Mouse (Mus musculus): ENCODE data around the gene Glt1d1. TPM values are rescaled to one million over a fixed set of nuclear protein-coding genes. Genes with fewer than 3 reads are reported as not detected.

Glt1d1 gene
- total RNA-seq (2017), result 0.35 and 0.74 TPM in 2 replicates

DNA sequence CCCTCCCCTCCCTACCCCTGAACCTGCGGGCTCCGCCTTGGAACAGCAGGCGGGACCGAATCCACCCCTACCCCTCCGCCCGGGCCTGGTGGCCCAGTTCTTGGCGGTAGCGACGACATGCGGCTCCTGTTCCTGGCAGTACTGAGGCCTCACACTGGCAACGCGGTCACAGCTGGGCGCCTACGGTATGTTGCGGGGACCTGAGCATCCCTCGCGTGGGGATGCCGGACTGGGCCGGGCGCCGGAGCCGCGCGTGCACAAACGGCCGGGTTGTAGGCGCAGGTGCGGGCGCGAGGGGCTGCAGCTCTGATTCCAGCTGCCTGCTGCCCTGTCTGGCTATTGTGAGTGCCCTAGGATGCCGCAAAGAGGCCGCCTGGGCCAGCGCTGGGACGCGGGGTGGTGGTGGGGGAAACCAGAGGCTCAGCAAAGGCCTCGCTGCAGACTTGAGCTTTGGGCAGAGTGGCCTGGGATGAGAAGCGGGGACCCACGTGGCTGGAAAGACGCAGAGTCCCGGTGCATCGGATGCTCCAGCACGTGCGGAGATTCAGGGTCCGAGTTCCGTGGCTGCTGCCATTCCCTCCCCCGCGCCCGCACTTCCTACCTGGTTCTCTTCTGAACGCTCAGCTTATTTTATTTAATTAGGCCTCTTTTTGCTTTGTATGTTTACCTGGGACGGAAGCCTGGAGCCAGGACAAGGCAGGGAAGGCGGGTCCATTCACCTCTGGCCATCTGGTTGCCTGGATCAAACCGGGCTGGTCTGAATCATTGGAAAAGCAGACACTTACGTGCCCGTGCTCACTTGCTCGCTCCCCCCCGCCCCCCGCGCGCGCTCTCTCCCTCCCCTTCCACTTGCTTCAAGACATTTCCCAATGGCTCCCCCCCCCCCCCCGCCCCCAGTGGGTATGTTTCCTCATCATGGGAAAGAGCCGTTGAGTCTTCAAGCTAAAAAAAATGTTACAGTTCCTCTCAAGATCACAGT lies at the start of gene Glt1d1, which contains the start of gene Slc15a4:
TSS of gene Glt1d1 (plus strand) at position 96 of the 979 bp plus-strand sequence.
TSS of gene Slc15a4 (minus strand) at position 731 of the 979 bp plus-strand sequence.
- ATAC-seq (ENCODE audit: extremely low read depth, insufficient number of reproducible peaks, low FRiP score, poor library complexity, severe bottlenecking), result peak; percentile 49; the same call in 1 of the 2 replicates

GRCm38 (mm10) chr5:127583658-127584057 lies 48.4 kb upstream of the Glt1d1 start:
- ATAC-seq (ENCODE audit: extremely low read depth, insufficient number of reproducible peaks, low FRiP score, poor library complexity, severe bottlenecking), result no peak

DNA sequence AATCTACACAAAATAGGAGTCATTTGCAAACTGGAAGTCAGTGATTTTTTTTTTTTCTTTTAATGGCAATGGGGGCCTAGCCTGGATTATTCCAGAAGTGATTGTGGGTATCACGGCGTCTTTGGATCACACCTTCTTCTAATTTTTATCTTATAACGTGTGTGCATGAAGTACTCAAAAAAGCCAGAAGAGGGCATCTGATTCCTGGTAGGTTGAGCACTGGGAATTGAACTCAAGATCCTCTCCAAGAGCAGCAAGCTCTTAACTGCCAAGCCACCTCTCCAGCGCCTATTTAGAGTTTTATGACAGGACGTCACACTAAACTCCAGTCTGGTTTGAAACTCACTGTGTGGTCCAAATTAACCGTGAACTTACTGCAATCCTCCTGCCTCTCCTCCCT lies 44.2 kb upstream of the Glt1d1 start:
- ATAC-seq (ENCODE audit: extremely low read depth, insufficient number of reproducible peaks, low FRiP score, poor library complexity, severe bottlenecking), result no peak

GRCm38 (mm10) chr5:127592406-127592805 lies 39.7 kb upstream of the Glt1d1 start:
- ATAC-seq (ENCODE audit: extremely low read depth, insufficient number of reproducible peaks, low FRiP score, poor library complexity, severe bottlenecking), result no peak; the same call in 1 of the 2 replicates

GRCm38 (mm10) chr5:127592854-127593253 lies 39.2 kb upstream of the Glt1d1 start:
- no peak for ATAC-seq (ENCODE audit: extremely low read depth, insufficient number of reproducible peaks, low FRiP score, poor library complexity, severe bottlenecking)

GRCm38 (mm10) chr5:127595676-127596075 lies 36.4 kb upstream of the Glt1d1 start:
- ATAC-seq (ENCODE audit: extremely low read depth, insufficient number of reproducible peaks, low FRiP score, poor library complexity, severe bottlenecking), result no peak

- no peak for ATAC-seq (ENCODE audit: extremely low read depth, insufficient number of reproducible peaks, low FRiP score, poor library complexity, severe bottlenecking)
These were observed 35.2 kb upstream of the Glt1d1 start for GRCm38 (mm10) chr5:127596862-127597261.

- no peak for ATAC-seq (ENCODE audit: extremely low read depth, insufficient number of reproducible peaks, low FRiP score, poor library complexity, severe bottlenecking)
These were observed 29.1 kb upstream of the Glt1d1 start for GRCm38 (mm10) chr5:127602996-127603395.

DNA sequence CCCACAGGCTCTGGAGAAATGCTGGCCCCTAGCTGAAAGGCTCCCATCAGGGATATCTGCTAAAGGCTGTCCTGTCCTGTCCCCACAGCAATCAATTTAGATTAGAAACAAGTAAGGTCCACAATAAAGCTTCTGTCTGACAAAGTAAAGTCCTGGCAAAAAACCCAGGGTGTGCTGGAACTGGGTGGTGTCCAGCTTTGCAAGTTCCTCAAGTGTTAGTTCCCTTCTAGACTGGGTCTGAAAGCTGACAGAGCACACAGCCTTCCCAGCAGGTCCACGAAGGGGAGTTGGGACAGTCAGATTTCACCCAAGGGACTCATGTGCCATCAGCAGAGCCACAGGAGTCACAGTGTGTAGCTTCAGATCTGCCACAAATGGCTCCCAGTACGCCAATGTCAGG lies 24.6 kb upstream of the Glt1d1 start:
- ATAC-seq (ENCODE audit: extremely low read depth, insufficient number of reproducible peaks, low FRiP score, poor library complexity, severe bottlenecking), result no peak

DNA sequence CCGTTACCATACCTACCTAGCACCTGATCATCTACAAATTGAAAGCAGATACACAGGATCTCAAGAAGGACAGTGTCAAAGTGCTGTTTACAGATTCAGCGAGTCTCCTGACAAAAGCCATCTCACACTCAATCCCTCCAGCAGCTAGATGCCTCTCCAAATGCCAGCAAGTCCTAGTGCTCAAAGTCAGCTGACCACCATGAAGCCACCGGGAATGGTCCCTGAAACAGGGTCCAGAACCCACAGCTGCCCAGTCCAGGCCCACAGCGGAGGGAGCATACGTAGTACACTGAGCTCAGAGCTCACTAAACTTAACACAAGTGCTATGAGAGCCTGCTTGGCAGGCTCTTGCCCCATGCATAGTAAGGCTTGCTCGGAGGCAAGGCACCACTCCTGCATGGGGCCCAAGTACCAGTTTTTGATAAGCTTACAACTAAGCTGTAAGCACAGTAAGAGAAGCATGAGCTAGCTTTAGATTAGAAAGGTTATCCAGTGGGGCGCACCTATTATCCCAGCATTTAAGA lies 22.8 kb upstream of the Glt1d1 start:
- ATAC-seq (ENCODE audit: extremely low read depth, insufficient number of reproducible peaks, low FRiP score, poor library complexity, severe bottlenecking), result no peak

DNA sequence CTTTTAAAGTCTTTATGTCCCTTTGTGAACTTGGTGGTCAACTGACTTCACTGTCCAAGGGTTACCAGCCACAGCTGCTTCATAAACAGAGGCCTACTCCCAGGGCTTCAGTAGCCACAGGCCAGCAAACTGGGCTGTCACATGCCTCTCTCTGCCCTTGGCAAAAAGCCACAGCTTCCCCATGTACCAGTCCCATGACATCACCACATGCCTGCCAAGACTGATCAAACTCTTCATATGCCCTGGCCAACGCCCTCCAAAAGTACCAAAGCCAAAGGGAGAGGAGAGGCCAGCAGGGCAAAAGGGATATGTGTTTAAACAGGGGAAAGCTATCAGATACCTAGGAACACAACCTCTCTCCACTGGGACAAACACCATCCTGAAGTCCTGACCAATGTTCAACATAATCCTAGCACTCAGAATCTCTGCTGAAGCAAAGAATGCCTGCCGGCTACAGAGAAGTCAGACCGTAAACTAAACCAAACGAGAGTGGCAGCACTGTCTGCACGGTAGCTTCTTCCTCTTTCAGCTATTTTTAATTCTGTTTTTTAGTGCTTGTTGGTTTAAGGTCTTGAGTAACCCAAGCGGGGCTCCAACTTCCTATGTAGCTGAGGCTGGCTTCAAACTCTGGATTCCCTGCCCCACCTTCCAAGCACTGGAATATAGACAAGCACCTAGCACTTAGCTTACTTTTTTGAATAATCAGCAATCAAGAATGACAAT lies 21.1 kb upstream of the Glt1d1 start:
- peak; percentile 66 for ATAC-seq (ENCODE audit: extremely low read depth, insufficient number of reproducible peaks, low FRiP score, poor library complexity, severe bottlenecking)

GRCm38 (mm10) chr5:127611881-127612280 lies 20.2 kb upstream of the Glt1d1 start:
- ATAC-seq (ENCODE audit: extremely low read depth, insufficient number of reproducible peaks, low FRiP score, poor library complexity, severe bottlenecking), result peak; percentile 42

DNA sequence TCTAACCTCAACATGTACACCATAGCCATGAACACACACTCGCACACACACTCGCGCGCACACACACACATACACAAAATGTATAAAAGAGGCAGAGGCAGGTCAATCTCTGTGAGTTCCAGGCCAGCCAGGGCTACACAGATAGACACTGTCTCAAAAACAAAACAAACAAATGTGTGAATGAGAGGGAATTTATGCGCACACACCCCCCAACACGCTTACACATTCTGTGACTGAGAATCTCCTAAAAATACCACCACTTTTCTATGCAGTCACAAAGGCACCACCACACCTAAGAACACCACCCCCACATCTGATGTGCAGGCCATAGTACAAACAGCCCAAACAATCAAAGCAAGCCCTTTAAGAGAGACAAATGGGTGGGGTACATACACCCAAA lies 19.7 kb upstream of the Glt1d1 start:
- no peak for ATAC-seq (ENCODE audit: extremely low read depth, insufficient number of reproducible peaks, low FRiP score, poor library complexity, severe bottlenecking)

DNA sequence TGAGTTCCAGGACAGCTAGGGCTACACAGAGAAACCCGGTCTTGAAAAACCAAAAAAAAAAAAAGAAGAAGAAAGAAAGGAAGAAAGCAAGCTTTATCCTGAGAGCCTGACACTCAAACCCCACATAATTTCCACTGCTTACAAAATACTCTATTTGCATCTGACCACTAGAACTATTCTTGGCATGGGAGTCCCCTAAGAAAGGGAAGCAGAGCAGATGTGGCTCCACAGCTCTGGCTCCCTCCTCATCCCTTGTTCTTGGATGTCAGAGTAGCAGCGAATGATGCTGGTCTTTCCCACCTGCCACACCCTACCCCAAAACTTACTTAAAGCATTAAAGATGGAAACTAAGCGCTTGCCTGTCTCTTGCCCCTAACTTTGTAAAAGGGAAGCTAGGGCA lies 16.6 kb upstream of the Glt1d1 start:
- ATAC-seq (ENCODE audit: extremely low read depth, insufficient number of reproducible peaks, low FRiP score, poor library complexity, severe bottlenecking), result no peak

DNA sequence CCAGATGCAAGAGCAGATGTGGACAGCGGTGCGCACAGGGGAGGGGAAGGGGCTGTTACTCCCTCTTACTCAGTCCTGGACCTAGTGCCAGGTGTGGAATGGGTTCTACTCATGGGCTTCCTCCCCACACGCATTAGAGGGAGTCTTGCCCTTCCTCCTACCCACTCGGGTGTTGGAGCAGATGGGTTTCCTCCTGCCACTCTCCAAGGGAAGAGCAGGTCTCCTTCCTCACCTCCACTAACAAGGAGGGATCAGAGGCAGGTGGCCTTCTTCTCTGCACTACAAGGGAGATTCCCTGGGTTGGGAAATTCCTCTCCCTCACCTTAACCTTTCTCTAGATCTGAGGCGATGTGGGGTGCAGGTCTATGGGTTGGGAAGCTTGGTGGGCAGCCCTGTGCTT lies 15.9 kb upstream of the Glt1d1 start:
- no peak for ATAC-seq (ENCODE audit: extremely low read depth, insufficient number of reproducible peaks, low FRiP score, poor library complexity, severe bottlenecking)

DNA sequence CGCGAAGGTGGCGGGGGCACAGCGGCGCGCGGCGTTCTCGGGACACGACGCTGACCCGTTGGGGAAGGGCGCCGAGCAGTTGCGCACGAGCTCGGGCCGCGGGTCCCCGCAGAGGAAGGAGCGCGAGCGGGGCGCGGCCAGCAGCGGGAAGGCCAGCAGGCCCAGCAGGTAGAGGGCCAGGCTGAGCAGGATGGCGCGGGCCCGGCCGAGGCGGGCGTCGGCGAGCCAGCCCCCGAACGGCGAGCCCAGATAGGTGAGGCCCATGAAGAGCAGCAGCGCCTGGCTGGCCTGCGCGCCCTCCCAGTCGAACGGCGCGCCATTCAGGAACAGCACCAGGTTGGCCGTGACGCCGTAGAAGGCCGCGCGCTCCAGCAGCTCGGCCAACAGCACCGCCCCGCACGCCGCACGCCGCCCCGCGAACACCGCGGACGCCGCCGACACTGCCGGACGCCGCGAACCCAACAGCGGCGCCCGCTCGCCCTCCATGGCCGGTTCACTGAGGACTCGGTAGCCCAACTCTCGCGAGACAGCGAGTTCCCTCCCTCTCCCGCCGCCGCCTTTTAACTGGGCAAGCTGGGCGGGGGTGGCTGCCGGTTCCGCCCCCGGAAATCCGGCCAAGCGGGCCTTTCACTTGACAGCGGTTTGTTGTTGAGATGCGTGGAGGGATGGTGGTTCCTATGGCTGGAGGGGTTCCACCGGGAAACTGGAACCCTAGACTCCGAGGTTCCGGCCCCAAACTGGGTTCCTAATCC lies 15.0 kb upstream of the Glt1d1 start:
- peak; percentile 82 for ATAC-seq (ENCODE audit: extremely low read depth, insufficient number of reproducible peaks, low FRiP score, poor library complexity, severe bottlenecking)

- no peak for ATAC-seq (ENCODE audit: extremely low read depth, insufficient number of reproducible peaks, low FRiP score, poor library complexity, severe bottlenecking)
These were observed 13.2 kb upstream of the Glt1d1 start for GRCm38 (mm10) chr5:127618834-127619233.

DNA sequence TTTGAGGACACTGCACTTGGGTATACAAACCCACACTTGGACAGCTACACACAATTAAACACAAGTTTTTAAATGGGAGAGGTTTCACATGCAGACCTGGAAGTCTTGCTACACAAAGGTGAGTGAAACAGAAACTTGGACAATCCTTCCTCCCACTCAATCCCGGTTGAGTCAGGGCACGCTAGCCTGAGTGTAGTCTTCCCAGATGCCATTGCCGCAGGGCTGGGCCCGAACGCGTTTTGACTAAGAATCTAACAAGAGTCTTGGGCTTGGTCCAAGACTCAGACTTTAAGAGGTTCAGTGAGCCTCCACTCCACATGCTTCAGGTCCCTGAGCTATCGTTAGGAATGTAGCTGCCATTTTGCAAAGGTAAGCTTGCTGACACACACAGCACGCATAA lies 11.7 kb upstream of the Glt1d1 start:
- ATAC-seq (ENCODE audit: extremely low read depth, insufficient number of reproducible peaks, low FRiP score, poor library complexity, severe bottlenecking), result no peak

DNA sequence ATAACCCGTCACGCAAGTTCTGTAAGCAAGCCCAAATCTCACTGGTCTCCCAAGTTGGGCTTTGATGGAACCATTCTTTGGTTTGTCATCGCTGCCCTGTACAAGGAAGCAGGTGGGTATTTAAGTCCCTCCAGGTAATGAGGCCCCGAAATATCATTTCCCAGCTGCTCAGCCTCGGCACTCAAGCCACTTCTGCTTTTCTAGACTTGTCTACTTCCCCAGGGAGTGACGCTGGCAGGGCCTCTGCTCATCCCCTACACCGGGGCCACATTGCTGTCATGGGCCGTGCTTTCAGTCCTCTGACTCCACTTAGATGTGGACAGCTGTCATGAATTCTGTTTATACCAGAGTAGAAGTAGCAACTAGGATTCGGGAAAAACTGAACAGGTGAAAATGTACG lies 11.0 kb upstream of the Glt1d1 start:
- peak; percentile 74 for ATAC-seq (ENCODE audit: extremely low read depth, insufficient number of reproducible peaks, low FRiP score, poor library complexity, severe bottlenecking)

All from neutrophil, adult 5-6 weeks (primary cell).